Mouse (Mus musculus): Measurements from ENCODE around the gene Defb26.

The Defb26 gene

DNA sequence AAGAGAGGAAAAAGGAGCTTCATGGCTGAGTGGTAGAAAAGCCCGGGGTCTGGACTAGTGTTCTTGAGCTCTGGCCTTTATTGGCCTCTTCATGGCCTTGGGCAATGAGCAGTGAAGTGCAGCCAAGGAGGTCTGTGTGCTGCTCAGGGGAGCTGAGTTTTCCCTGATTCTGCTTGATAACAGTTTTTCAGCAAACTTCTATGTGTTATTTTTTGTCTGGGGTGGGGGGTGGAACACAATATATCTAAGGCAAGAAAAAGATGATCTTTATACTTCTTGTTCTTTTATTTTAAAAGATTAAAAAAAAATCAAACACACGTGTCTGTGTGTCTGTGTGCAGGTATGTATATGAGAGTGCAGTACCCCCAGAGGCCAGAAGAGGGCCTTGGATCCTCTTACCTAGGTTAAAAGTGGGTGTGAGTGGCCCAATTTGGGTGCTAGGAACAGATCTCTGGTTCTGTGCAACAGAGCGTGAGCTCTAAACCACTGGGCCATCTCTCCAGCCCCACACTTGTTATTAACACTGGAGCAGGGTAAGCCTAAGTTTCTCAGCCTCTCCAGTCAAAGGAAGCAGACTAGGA, 46.8 kb downstream of the Defb26 start, which contains the start of gene Defb23:
TSS of gene Defb23 (minus strand) at position 51 of the 581 bp plus-strand sequence.
- DNase-seq (ENCODE audit: low read depth, low spot score) = no peak

DNA sequence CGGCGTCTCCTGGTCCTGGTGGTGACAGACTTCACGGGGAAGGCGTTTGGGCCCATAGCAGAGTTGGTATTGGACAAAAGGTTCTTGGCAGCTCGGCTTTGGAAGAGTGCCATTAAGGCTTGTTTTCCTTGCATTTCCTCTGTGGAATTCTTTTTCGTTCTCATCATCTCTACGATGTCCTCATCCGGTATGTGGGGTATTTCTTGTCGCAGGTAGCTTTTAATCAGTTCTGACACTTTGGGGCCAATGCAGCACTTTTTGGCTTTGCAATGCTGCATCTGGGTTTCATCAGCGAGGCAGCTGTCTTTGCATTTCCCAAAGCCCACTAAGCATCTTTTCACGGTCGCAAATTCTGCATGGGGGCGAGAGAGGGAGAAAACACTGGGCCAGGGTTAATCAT, 52.3 kb downstream of the Defb26 start:
- no peak for DNase-seq (ENCODE audit: low read depth, low spot score)
